Mouse (Mus musculus) kidney, adult 18-20 months (tissue): ENCODE measurements at regions not wholly inside any gene's neighbourhood (a gene's known extent, or its start where the extent isn't known, plus 50 kb on each side); places are given as distances from the start of the nearest gene placed in this dataset.

Source experiments
- DNase-seq: peaks from one replicate; pipeline ENCODE4 v3.0.0; 2021

DNA sequence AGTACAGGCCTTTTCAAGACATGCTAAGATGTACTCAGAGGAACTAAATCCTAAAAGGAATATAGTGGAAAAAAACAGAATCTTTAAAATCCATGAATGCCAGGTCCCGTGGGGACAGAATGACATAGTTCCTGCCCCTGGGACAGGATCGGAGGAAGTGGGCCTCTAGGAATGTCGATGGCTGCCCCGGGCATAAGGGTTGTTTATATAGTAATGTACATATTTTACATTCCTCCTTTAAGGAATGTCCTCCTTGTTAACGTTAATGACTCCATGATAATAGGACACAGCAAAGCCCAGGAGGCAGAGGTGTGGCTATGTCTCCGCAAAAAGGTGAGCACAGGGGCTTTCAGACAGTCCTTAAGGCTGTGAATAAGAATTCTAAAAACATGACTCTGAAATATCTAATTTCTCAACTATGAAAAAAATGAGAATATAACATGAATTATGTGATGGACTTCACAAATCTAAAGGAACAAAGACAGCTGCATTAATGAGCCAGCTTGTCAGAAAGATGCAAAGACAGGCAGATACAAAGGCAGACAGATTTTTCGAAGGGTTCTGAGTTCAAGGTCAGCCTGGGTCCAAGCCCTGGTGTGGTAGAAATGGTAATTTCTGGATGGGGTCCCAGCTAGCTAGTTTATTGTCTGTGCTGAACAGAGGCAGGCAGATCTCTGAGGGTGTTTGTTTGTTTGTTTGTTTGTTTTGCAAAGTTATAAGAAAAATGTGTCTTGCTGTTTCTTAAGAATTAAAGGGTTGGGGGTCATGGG is 111.3 kb upstream of the Pcgf5 start:
- no peak for DNase-seq

GRCm38 (mm10) chr19:36237751-36238150 is 110.4 kb upstream of the Pcgf5 start:
- DNase-seq, result no peak

DNA sequence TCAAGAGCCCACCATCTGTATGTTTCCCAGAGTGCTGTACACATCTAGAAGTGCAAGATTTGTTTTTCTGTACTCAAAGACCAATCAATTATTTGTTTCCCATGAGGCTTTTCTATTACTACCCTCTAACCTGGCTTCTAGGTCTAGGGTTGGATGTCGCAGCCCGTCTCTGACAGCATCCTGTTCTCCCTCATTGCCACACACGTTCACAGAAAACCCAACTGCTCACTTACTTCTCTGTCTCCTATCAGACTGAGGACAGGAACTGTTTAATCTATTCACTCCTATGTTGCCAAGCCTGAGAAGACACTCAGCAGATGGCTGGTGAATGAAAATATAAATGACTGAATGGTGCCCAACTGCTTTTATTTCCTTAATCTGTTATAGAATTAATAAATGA is 109.6 kb upstream of the Pcgf5 start:
- no peak for DNase-seq

DNA sequence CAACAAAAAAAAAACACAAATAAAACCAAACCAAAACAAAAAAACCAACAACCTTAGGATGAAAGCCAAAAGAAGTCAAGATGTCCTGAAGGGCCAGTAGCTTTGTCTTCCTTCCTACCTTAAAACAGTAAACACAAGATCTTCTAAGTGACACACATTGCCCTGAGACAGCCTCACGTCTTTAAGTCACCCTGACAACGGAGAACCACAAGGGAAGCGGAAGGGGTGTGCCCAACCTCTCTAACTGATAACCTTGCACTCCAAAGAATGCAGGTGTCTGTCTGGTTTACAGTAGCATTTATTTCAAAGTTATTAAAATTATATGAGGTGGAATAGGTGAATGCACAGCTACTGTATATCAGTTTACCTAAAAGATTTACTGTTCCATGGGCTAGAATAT is 105.7 kb upstream of the Pcgf5 start:
- no peak for DNase-seq

GRCm38 (mm10) chr19:36242946-36243345 is 105.2 kb upstream of the Pcgf5 start:
- DNase-seq, result no peak

GRCm38 (mm10) chr19:36252522-36252921 is 95.6 kb upstream of the Pcgf5 start:
- DNase-seq, result no peak

DNA sequence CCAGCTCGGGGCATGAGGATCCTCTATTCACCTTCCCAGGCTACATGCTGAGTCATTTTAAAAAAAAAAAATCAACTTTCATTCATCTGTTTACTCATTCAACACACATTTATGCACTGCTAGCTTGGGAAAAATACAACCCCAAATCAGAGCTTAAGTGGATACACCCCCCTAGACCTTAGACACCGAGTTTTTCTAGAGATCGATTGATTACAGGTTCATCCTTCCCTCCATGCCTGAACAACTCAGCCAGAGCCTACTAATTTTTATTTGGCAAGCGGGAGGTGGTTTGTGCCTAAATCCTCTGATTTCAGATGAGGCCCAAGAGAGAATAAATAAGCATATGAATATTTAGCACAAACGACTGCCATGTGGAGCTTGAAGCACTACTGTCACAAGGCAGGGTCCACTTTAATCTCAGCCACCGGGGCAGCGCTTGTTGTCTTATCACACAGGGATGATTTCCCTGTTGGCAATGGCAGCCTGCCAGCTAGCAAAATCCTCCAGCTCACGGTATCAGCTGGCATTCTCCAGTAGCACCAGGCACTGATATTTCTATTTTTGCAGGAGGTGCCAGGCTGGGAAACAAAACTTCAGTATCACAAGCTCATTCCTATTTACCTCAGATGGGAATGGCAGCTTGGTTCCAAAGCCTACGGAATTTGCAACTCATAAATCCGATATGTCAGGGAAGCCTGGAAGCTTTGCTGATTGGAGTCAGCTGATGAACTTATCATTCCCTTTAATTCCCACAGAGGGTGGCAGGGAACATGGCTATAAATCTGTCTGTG is 90.2 kb upstream of the Pcgf5 start:
- DNase-seq, result no peak

DNA sequence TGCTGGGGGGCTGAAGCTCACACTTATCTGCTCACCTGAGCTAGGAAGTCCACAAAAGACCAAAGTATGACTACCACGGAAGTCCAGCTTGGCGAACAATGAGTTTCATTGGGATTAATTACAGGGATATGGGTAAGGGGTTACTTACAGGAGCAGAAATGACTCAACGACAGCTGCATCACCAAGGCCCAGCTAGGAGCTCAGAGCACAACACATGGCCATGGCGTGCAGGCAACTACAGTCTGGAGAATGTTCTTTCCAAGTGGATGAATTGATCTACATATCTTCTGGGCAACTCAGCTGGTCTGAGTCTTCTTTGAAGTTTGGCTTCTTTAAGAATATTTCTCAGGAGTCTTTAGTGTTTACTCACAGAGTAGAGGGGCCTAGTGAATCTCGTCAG is 86.3 kb upstream of the Pcgf5 start:
- no peak for DNase-seq

GRCm38 (mm10) chr19:36263923-36264322 is 84.2 kb upstream of the Pcgf5 start:
- no peak for DNase-seq

GRCm38 (mm10) chr19:36264397-36264796 is 83.7 kb upstream of the Pcgf5 start:
- DNase-seq, result no peak

DNA sequence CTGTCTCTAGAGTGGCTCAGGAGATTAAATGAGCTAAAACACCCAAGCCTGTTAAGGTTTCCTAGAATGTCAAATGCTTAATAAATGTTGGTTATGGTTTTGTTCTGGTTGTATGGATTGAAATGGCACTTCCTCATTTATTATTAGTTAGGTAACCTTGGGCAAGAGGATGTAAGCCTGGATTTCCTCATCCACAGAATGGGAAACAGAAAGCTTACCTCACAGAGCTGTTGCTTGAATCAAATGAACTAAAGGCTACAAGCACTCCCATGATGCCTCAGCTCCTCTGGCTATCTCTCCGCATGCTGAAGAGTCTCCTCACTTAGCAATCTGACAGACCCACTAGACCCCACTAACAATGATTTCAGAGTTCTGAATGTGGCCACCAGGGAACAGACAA is 82.8 kb upstream of the Pcgf5 start:
- no peak for DNase-seq

- DNase-seq, result no peak
Observed at GRCm38 (mm10) chr19:36266346-36266745, 81.8 kb upstream of the Pcgf5 start.

DNA sequence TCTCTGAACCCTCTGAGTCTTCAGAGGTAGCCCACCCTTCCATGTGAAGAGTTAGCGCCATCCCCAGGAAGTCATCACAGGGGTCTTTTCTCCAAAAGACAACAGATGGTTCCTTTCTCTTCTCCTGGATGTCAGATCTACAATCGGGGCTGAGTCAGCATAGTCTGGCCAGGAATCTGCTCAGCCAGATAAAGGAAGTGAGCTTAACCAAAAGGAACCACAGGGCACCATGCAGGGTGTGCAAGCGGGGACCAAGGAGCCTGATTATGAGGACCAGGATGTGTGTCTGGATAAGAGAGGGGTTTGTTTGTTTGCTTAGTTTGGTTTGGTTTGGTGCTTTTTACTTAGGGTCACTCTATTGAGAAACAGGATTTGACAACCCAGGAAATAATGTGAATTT is 74.6 kb upstream of the Pcgf5 start:
- no peak for DNase-seq

DNA sequence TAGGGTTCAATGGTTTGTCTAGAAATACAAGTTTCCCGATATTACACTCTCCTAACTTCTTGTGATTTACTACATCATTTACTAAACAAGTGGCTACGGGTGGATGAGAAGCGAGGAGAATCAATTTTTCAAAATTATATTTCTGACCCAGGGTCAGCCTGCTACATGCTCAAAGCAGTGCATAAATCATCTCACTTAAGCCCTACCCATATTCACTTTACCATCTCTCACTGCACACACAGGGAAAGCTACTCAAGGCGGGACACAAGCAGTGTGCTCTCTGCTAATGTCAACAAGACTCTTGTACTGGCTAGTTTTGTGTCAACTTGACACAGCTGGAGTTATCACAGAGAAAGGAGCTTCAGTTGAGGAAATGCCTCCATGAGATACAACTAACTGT is 62.6 kb upstream of the Pcgf5 start:
- no peak for DNase-seq

- DNase-seq, result no peak
Observed at GRCm38 (mm10) chr19:36290778-36291177, 57.3 kb upstream of the Pcgf5 start.

GRCm38 (mm10) chr19:36293177-36293969 is 54.7 kb upstream of the Pcgf5 start:
- no peak for DNase-seq
